Mouse (Mus musculus) G1E (cell line): ENCODE measurements around the gene Oscp1. TPM values are rescaled to one million over a fixed set of nuclear protein-coding genes. Genes with fewer than 3 reads are reported as not detected.

Experiments
- ATAC-seq: 2 replicates; pipeline ENCODE4 v1.8.0; 2016; ENCODE audit warnings: mild to moderate bottlenecking; ENCODE audit not compliant: insufficient number of reproducible peaks, poor library complexity, low FRiP score, severe bottlenecking; ENCODE audit errors: extremely low read depth
- DNase-seq: peaks from one replicate; pipeline ENCODE4 v3.0.0; 2012; ENCODE audit warnings: low spot score
- H3K27me3 ChIP-seq: 2 replicates; pipeline ENCODE4 v1.6.1; 2012; ENCODE audit warnings: mild to moderate bottlenecking, low read length, inconsistent platforms; ENCODE audit not compliant: insufficient read depth
- H3K36me3 ChIP-seq: replicated peaks from 2 replicates; pipeline ENCODE3; 2012; ENCODE audit warnings: mild to moderate bottlenecking, inconsistent platforms
- H3K4me1 ChIP-seq: 2 replicates; pipeline ENCODE4 v1.6.1; 2012; ENCODE audit warnings: low read depth, low read length, inconsistent platforms, mixed read lengths; ENCODE audit not compliant: insufficient read depth
- H3K4me3 ChIP-seq: 2 replicates; pipeline ENCODE4 v1.5.1; 2012; ENCODE audit warnings: low read depth, mild to moderate bottlenecking, inconsistent platforms, low read length, moderate library complexity, mixed read lengths
- H3K9me3 ChIP-seq: replicated peaks from 2 replicates; pipeline ENCODE4 v1.6.1; 2012; ENCODE audit warnings: inconsistent platforms
- CTCF ChIP-seq: IDR thresholded peaks from 2 replicates; pipeline ENCODE4 v1.5.1; 2012; ENCODE audit warnings: low read depth, low read length, inconsistent platforms, mixed read lengths
- GATA1 ChIP-seq: IDR thresholded peaks from 2 replicates; pipeline ENCODE4 v1.6.1; 2012; ENCODE audit warnings: borderline replicate concordance, low read length, inconsistent platforms, mixed read lengths
- GATA2 ChIP-seq: IDR thresholded peaks from 2 replicates; pipeline ENCODE4 v1.6.1; 2012; ENCODE audit warnings: low read depth, low read length, inconsistent platforms, borderline replicate concordance
- POLR2AphosphoS5 ChIP-seq: IDR thresholded peaks from 2 replicates; pipeline ENCODE4 v1.6.1; 2012; ENCODE audit warnings: low read depth, low read length, inconsistent platforms; ENCODE audit not compliant: insufficient replicate concordance
- TAL1 ChIP-seq: conservative IDR thresholded peaks from 2 replicates; pipeline ENCODE4 v1.6.1; 2012; ENCODE audit warnings: low read depth, low read length, inconsistent platforms, mixed read lengths
- polyA plus RNA-seq: library from polyadenylated mRNA; stranded (reverse); fragments of >175 nt; gene quantifications from 2 replicates; pipeline ENCODE4 v1.2.3, GENCODE M21; 2012
- total RNA-seq, 2 experiments: library from RNA; stranded (forward) in 1 of 2; stranded (reverse) in 1 of 2; fragments of 200-1000 nt in 1 of 2; fragments of >200 nt in 1 of 2; fragmentation: Nextera tagmentation in 1 of 2; gene quantifications; 2 replicates each; pipeline ENCODE4 v1.2.3; 2014 to 2017

Gene Oscp1
- total and polyA plus RNA-seq, 3 experiments: 1.9 to 9.8 (median 6.6) TPM

DNA sequence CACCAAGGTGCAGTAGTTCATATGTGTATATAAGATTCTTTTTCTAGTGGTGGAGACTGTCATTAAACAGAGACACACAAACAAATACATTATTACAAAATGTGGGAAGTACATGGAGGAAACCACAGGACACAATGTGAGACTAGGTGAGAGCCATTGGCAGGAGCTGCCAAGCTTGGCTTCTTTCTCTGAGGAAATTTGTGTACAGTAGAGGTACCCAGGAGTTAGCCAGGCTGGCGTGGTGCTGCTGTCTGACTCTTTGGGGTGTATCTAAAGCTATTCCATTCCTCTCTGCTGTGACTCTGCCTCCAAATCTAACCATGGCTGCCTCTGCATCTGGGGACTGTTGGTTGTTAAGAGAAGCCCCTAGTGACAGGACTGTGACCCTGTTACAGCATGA, 60.7 kb downstream of the Oscp1 start:
- Histone ChIP-seq H3K36me3 (peaks cover 82% of the 10 kb centered on the region), H3K4me1 (peaks cover 2% of the 10 kb centered on the region; the same call in 1 of the 2 replicates), H3K9me3 (no peaks in the 10 kb centered on the region), H3K27me3 (no peaks in the 10 kb centered on the region), H3K4me3 (no peak overlapping the region)
- TF ChIP-seq POLR2AphosphoS5: no peak
- TF ChIP-seq CTCF: no peak
- no peak for TF ChIP-seq GATA1
- no peak for TF ChIP-seq GATA2
- TF ChIP-seq TAL1: no peak
- DNase-seq (no peak), ATAC-seq (no peak)

DNA sequence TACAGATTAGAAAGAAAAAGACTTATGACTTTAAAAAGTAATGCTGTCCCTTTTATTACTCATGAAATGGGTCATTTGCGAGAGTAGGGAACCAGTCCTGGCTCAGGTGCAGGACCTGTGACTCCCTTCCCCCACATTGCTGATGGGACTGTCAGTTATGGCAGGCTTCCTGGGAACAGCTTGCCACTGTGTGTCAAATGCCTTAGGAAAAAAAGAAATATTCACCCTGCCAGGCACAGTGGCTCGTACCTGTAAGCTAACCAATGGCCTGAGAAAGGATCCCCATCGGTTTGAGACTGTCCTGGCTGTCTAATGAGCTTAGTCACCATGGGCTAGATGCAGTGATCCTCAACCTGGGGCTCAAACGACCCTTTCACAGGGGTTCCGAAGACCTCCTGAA, 61.7 kb downstream of the Oscp1 start:
- Histone ChIP-seq H3K4me1 (peaks cover 2% of the 10 kb centered on the region; the same call in 1 of the 2 replicates), H3K36me3 (peaks cover 83% of the 10 kb centered on the region)

DNA sequence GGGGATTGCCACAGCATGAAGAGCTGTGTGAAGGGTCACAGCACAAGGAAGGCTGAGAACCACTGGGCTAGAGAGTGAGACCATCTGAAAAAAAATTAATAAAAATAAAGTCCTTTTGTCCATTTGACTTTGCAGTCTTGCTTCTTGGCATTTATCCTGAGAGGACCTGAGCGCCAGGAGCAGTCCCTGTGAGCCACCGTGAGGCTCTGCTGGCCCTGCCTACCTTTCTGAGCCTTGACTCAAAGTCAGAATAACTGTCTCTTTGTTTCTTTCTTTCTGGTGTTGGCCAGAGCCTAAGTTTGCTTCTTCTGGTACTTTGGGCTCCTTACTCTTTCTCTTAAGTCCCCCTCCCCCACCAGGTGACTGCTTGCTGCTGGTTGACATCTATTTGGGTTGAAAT, 62.1 kb downstream of the Oscp1 start:
- Histone ChIP-seq H3K9me3 (no peaks in the 10 kb centered on the region), H3K27me3 (no peaks in the 10 kb centered on the region), H3K36me3 (peaks cover 83% of the 10 kb centered on the region), H3K4me1 (peaks cover 2% of the 10 kb centered on the region; the same call in 1 of the 2 replicates), H3K4me3 (no peak overlapping the region)
- no peak for DNase-seq
- no peak for ATAC-seq
- TF ChIP-seq POLR2AphosphoS5 (no peak), CTCF (no peak), TAL1 (no peak), GATA1 (no peak), GATA2 (no peak)

More for the DNA sequence above, 61.7 kb downstream of the Oscp1 start:
- ATAC-seq (no peak), DNase-seq (no peak)
- TF ChIP-seq TAL1 (no peak), GATA1 (no peak), GATA2 (no peak), CTCF (no peak), POLR2AphosphoS5 (no peak)
- no peaks in the 10 kb centered on the region for H3K9me3 ChIP-seq
- no peak overlapping the region for H3K4me3 ChIP-seq
- H3K27me3 ChIP-seq: no peaks in the 10 kb centered on the region

GRCm38 (mm10) chr4:126123309-126124040, 65.1 kb downstream of the Oscp1 start:
- Histone ChIP-seq H3K4me1 (no peaks in the 10 kb centered on the region), H3K4me3 (no peak overlapping the region), H3K36me3 (peaks cover 81% of the 10 kb centered on the region), H3K9me3 (no peaks in the 10 kb centered on the region), H3K27me3 (no peaks in the 10 kb centered on the region)
- no peak for TF ChIP-seq CTCF
- no peak for TF ChIP-seq GATA2
- TF ChIP-seq POLR2AphosphoS5: no peak
- TF ChIP-seq TAL1: no peak
- TF ChIP-seq GATA1: no peak
- ATAC-seq (no peak), DNase-seq (no peak)

DNA sequence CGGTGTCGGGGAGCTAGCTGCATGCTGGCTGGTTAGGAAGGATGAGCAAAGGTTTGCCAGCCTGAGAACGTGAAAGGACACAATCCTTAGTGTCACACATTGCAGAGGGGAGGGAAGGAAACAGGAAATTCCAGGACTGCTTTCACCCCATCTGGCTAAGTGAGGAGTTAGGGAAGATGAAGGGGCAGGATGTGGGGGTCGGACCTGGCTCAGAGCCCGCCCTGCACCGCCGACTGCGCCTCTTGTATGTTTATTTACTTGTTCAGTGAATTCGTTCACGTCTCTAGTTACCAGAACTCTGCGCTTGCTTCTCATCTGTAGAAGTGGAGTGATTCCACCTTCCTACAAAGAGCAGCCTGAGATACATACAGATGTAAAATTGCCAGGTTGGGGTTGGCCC, 72.1 kb downstream of the Oscp1 start:
- DNase-seq (no peak), ATAC-seq (no peak)
- H3K36me3 ChIP-seq: peaks cover 94% of the 10 kb centered on the region
- H3K4me3 ChIP-seq: no peak overlapping the region; the same call in 1 of the 2 replicates
- peaks cover 12% of the 10 kb centered on the region for H3K4me1 ChIP-seq
- H3K27me3 ChIP-seq: no peaks in the 10 kb centered on the region
- H3K9me3 ChIP-seq: no peaks in the 10 kb centered on the region
- no peak for TF ChIP-seq GATA1
- TF ChIP-seq TAL1: no peak
- TF ChIP-seq CTCF: no peak
- no peak for TF ChIP-seq POLR2AphosphoS5
- no peak for TF ChIP-seq GATA2

- Histone ChIP-seq H3K4me1 (peaks cover 12% of the 10 kb centered on the region), H3K36me3 (peaks cover 94% of the 10 kb centered on the region), H3K27me3 (no peaks in the 10 kb centered on the region), H3K4me3 (no peak overlapping the region), H3K9me3 (no peaks in the 10 kb centered on the region)
- TF ChIP-seq POLR2AphosphoS5 (no peak), GATA2 (no peak), GATA1 (no peak), TAL1 (no peak), CTCF (no peak)
- ATAC-seq (peak; percentile 49; the same call in 1 of the 2 replicates), DNase-seq (peak; percentile 47)
Measured at GRCm38 (mm10) chr4:126131290-126132121, 73.1 kb downstream of the Oscp1 start.
